13 mouse cellular contexts compared by ENCODE assay signal in the genomic region with DNA sequence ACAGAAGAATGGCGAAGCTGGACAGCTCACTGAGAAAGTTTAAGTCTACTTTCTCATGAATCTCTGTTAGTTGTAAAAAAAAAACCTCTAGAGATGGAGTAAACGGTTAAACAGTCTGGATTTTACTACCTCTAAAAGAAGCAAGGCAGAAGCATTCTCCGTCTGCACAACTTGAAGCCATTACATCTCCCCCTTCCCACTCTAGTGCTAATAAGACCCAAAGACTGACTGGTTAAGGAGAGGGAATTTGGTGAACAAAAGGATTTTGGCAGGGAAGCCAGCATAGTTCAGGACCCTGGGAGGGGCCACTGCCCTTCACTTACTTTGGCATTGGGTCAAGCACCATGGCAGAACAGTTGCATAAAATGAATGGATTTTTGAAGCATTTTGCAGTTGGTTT. TPM values are rescaled to one million over a fixed set of nuclear protein-coding genes. Genes with fewer than 3 reads are reported as not detected.
"Had no signal": no experiment of that assay in that cellular context is flagged by ENCODE, and none has a peak within 500 bp of the region (broad histone marks: within the 10 kb centered on the region; RNA-seq: fewer than 3 reads in every experiment).

No protein-coding gene starts in this region.

- ATAC-seq: liver, embryonic 12.5 days; midbrain, embryonic 16.5 days had no signal

- H3K36me3 ChIP-seq: limb, embryonic 15.5 days; liver, embryonic 12.5 days; midbrain, embryonic 12.5 days had no signal

- H3K27me3 ChIP-seq: limb, embryonic 15.5 days; liver, embryonic 12.5 days; megakaryocyte, embryonic 14.5 days had no signal

- H3K9ac ChIP-seq: limb, embryonic 15.5 days; liver, embryonic 12.5 days; lung, embryonic 14.5 days; midbrain, embryonic 12.5 days had no signal

- H3K9me3 ChIP-seq: limb, embryonic 15.5 days; liver, embryonic 12.5 days; megakaryocyte, embryonic 14.5 days; midbrain, embryonic 12.5 days had no signal

- H3K27ac ChIP-seq: left cerebral cortex, adult 2 months; limb, embryonic 15.5 days; liver, embryonic 12.5 days; macrophage; midbrain, embryonic 12.5 days; stomach, postnatal 0 days had no signal

- H3K4me1 ChIP-seq: liver, embryonic 12.5 days; megakaryocyte, embryonic 14.5 days had no signal

- H3K4me2 ChIP-seq: limb, embryonic 15.5 days; liver, embryonic 12.5 days; lung, embryonic 14.5 days; midbrain, embryonic 12.5 days had no signal

- H3K4me3 ChIP-seq: left cerebral cortex, adult 2 months; limb, embryonic 15.5 days; liver, embryonic 12.5 days; megakaryocyte, embryonic 14.5 days; midbrain, embryonic 12.5 days had no signal

- DNase-seq: kidney, adult 8-10 months; kidney, postnatal 25 days; lung, embryonic 14.5 days; lung, postnatal 10 days; thymus, postnatal 4 days had no signal

RNA-seq across cellular contexts. Expression of a gene that starts 35.8 kb away (rescaled TPM):
- polyA plus RNA-seq: macrophage had no signal
